Mouse (Mus musculus) lung, embryonic 16.5 days (tissue): ENCODE results near the gene Dzip1. TPM values are rescaled to one million over a fixed set of nuclear protein-coding genes. Genes with fewer than 3 reads are reported as not detected.

ENCODE experiments used
- ATAC-seq: fragments of 200-750 bp; cut with Nextera tagmentation; 2 replicates; pipeline ENCODE4 v1.8.0; 2017; ENCODE audit warnings: low read depth, mild to moderate bottlenecking, moderate library complexity
- H3K27ac ChIP-seq: fragments of 300-500 bp; sonication (generic); 2 replicates; pipeline ENCODE4 v1.5.1; 2014; ENCODE audit warnings: mild to moderate bottlenecking, control low read depth, low read length
- H3K27me3 ChIP-seq: fragments of 300-500 bp; sonication (generic); 2 replicates; pipeline ENCODE4 v1.6.1; 2014; ENCODE audit warnings: low read depth, low read length, mixed read lengths; ENCODE audit not compliant: control insufficient read depth, insufficient read depth
- H3K36me3 ChIP-seq: fragments of 300-500 bp; sonication (generic); 2 replicates; pipeline ENCODE4 v1.6.1; 2014; ENCODE audit warnings: low read length; ENCODE audit not compliant: control insufficient read depth, insufficient read depth
- H3K4me1 ChIP-seq: fragments of 300-500 bp; sonication (generic); replicated peaks from 2 replicates; pipeline ENCODE4 v1.6.1; 2014; ENCODE audit warnings: low read length, mixed read lengths; ENCODE audit not compliant: control insufficient read depth, insufficient read depth
- H3K4me2 ChIP-seq: fragments of 300-500 bp; sonication (generic); 2 replicates; pipeline ENCODE4 v1.6.1; 2014; ENCODE audit warnings: low read depth, low read length, control low read depth
- H3K4me3 ChIP-seq: fragments of 300-500 bp; sonication (generic); 2 replicates; pipeline ENCODE4 v1.5.1; 2014; ENCODE audit warnings: mild to moderate bottlenecking, low read length, control low read depth
- H3K9ac ChIP-seq: fragments of 300-500 bp; sonication (generic); 2 replicates; pipeline ENCODE4 v1.6.1; 2014; ENCODE audit warnings: low read length, control low read depth
- H3K9me3 ChIP-seq: fragments of 300-500 bp; sonication (generic); 2 replicates; pipeline ENCODE4 v1.6.1; 2016; ENCODE audit warnings: low read length; ENCODE audit not compliant: control insufficient read depth
- WGBS: fragments of 180-500 bp; shearing (Covaris S2); extraction: QIAGEN DNeasy Blood & Tissue Kit; methylation state at CpG from one replicate; pipeline ENCODE4 v1.1.7; 2014; 5-methylcytosine and 5-hydroxymethylcytosine counted together
- polyA plus RNA-seq: library from polyadenylated mRNA; unstranded; fragments of >200 nt; fragmentation: Nextera tagmentation; extraction: Ambion mirVana; gene quantifications from 2 replicates; pipeline ENCODE4 v1.2.1, GENCODE M21; 2015

Dzip1 gene
- polyA plus RNA-seq, 1 experiment from 2014 or later, result 13.1 TPM

DNA sequence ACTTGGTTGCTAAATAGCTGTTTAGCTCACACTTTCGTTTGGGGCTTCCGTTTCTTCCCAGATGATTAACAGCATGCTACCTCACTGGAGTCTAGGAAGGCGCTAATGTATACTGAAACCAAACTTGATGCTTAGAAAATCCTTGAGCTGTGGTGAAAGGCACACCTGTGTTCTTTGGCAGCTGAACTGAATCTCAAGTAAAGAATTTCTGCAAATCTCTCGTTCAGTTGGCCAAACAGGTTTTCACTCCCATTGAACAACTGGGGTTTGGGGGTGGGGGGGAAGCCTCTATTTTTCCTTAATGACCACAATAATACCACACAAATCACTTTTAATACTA, 74.6 kb downstream of the Dzip1 start:
- H3K4me2 ChIP-seq, result peak overlapping the region; percentile 42; the same call in 1 of the 2 replicates
- H3K4me3 ChIP-seq, result 0 out of 2 replicates have a peak overlapping the region, but pooled peaks have one; percentile 4
- no peaks in the 10 kb centered on the region for H3K27me3 ChIP-seq
- WGBS, result 43% methylated on average over 4 of the region's 4 CpGs
- H3K9me3 ChIP-seq, result no peaks in the 10 kb centered on the region
- no peak for ATAC-seq
- peaks cover 20% of the 10 kb centered on the region for H3K4me1 ChIP-seq
- H3K9ac ChIP-seq, result no peak overlapping the region; the same call in 1 of the 2 replicates
- H3K27ac ChIP-seq, result peak overlapping the region; percentile 91
- H3K36me3 ChIP-seq, result no peaks in the 10 kb centered on the region

DNA sequence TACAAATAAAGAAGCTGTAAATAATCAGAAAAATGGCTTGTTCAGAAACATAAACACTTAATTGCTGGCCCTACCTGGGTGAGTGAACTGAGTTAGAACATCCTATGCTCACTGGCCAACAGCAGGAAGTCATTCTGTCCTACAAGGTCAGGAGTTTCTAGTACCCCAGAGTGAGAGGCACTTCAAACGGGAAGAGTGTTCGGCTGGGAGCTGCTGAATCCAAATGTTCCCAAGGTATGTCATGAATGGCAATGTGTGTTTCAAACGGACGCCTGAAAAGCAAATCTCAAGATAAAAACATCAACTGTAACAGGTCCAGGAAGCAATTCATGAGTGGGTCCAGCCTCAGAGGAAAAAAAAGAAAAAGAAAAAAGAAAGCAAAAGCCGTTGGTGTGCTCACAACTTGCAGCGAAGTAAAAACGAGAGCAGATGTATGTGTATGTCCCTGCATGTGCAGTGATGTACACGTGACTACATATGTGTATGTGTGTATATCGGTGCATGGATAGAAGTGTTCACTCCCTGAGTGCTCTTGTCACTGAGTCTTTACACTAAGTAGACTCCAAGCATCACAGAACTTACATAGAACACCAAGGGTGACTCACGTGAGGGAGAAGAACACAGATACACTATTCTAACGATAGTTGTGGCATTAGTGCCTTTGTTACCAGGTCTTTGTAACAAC, 75.1 kb downstream of the Dzip1 start:
- no peaks in the 10 kb centered on the region for H3K36me3 ChIP-seq

GRCm38 (mm10) chr14:118848171-118848570, 77.1 kb downstream of the Dzip1 start:
- no peaks in the 10 kb centered on the region for H3K9me3 ChIP-seq
- no peaks in the 10 kb centered on the region for H3K36me3 ChIP-seq
- peaks cover 13% of the 10 kb centered on the region for H3K4me1 ChIP-seq
- peak; percentile 85 for ATAC-seq
- H3K4me3 ChIP-seq, result no peak overlapping the region
- WGBS, result 46% methylated on average over 7 of the region's 7 CpGs
- H3K4me2 ChIP-seq, result no peak overlapping the region
- H3K9ac ChIP-seq, result no peak overlapping the region
- H3K27me3 ChIP-seq, result no peaks in the 10 kb centered on the region
- peak overlapping the region; percentile 87 for H3K27ac ChIP-seq

More for the DNA sequence above, 75.1 kb downstream of the Dzip1 start:
- H3K4me3 ChIP-seq, result 0 out of 2 replicates have a peak overlapping the region, but pooled peaks have one; percentile 4
- H3K4me2 ChIP-seq, result peak overlapping the region; percentile 42
- no peak overlapping the region; the same call in 1 of the 2 replicates for H3K9ac ChIP-seq
- no peak for ATAC-seq
- no peaks in the 10 kb centered on the region for H3K27me3 ChIP-seq
- no peaks in the 10 kb centered on the region for H3K9me3 ChIP-seq
- peaks cover 15% of the 10 kb centered on the region for H3K4me1 ChIP-seq
- H3K27ac ChIP-seq, result peak overlapping the region; percentile 91
- 53% methylated on average over 11 of the region's 11 CpGs for whole genome bisulfite sequencing

- Histone ChIP-seq H3K4me1 (peaks cover 13% of the 10 kb centered on the region), H3K4me2 (no peak overlapping the region), H3K9me3 (no peaks in the 10 kb centered on the region), H3K9ac (no peak overlapping the region), H3K4me3 (no peak overlapping the region), H3K36me3 (no peaks in the 10 kb centered on the region), H3K27ac (peak overlapping the region; percentile 87; the same call in 1 of the 2 replicates), H3K27me3 (no peaks in the 10 kb centered on the region)
- WGBS, result 96% methylated on average over 10 of the region's 10 CpGs
- no peak for ATAC-seq
These were observed 78.4 kb downstream of the Dzip1 start for GRCm38 (mm10) chr14:118846834-118847233.

GRCm38 (mm10) chr14:118842353-118842752, 82.9 kb downstream of the Dzip1 start:
- no peaks in the 10 kb centered on the region for H3K27me3 ChIP-seq
- no peak for ATAC-seq
- no peak overlapping the region for H3K4me2 ChIP-seq
- WGBS, result 83% methylated on average over 3 of the region's 3 CpGs
- peaks cover 7% of the 10 kb centered on the region; the same call in 1 of the 2 replicates for H3K4me1 ChIP-seq
- H3K9me3 ChIP-seq, result no peaks in the 10 kb centered on the region
- H3K27ac ChIP-seq, result no peak overlapping the region
- no peaks in the 10 kb centered on the region for H3K36me3 ChIP-seq
- no peak overlapping the region for H3K4me3 ChIP-seq
- no peak overlapping the region for H3K9ac ChIP-seq

DNA sequence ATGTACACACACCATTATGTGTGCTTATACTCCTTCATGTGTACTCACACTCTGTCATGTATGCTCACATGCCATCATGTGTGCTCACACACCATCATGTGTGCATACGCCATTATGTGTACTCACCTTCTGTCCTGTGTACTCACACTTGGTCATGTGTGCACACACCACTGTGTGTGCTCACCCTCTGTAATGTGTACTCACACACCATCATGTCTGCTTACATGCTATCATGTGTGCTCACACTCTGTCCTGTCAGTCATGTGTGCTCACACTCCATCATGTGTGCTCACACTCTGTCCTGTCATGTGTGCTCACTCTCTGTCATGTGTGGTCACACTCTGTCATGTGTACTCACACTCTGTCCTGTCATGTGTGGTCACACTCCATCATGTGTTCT, 85.2 kb downstream of the Dzip1 start:
- H3K4me2 ChIP-seq, result no peak overlapping the region
- peaks cover 3% of the 10 kb centered on the region; the same call in 1 of the 2 replicates for H3K4me1 ChIP-seq
- H3K27me3 ChIP-seq, result no peaks in the 10 kb centered on the region
- ATAC-seq, result no peak
- H3K36me3 ChIP-seq, result no peaks in the 10 kb centered on the region
- H3K9ac ChIP-seq, result no peak overlapping the region
- no peak overlapping the region for H3K27ac ChIP-seq
- 97% methylated on average over 1 of the region's 1 CpGs for WGBS
- no peak overlapping the region for H3K4me3 ChIP-seq
- H3K9me3 ChIP-seq, result no peaks in the 10 kb centered on the region

GRCm38 (mm10) chr14:118839416-118839815, 85.8 kb downstream of the Dzip1 start:
- H3K36me3 ChIP-seq, result no peaks in the 10 kb centered on the region
- no peaks in the 10 kb centered on the region for H3K9me3 ChIP-seq
- H3K4me3 ChIP-seq, result no peak overlapping the region
- H3K27ac ChIP-seq, result 0 out of 2 replicates have a peak overlapping the region, but pooled peaks have one; percentile 19
- H3K4me1 ChIP-seq, result peaks cover 5% of the 10 kb centered on the region
- H3K27me3 ChIP-seq, result no peaks in the 10 kb centered on the region
- H3K4me2 ChIP-seq, result no peak overlapping the region
- ATAC-seq, result no peak
- 29% methylated on average over 5 of the region's 5 CpGs for WGBS
- no peak overlapping the region for H3K9ac ChIP-seq

DNA sequence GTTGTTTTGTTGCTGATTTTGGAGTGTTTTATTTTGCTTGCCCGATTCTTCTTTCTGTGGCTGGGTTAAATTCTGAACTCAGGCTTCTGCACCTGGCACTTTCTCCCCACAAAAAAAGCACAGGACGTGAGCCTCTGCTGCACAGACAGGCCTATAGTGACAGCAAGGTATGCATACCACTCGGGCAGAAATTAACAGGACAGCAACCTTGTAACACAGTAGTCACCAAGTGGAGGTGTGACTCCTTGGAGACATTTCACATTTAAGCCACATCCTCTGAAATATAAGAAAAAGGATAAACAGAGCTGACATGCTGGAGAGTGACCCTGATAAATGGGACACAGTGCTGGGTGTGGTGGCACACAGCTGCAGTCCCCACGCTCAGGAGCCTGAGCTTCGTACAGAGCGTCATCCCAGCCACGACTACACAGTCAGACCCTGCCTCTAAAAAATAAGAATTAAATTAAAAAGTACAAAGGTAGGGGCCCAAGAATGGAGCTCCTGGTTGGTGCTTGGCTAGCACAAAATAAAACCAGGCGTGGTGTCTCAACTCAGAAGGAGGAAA, 86.6 kb downstream of the Dzip1 start:
- H3K27me3 ChIP-seq, result no peaks in the 10 kb centered on the region
- peak overlapping the region; percentile 24; the same call in 1 of the 2 replicates for H3K27ac ChIP-seq
- H3K36me3 ChIP-seq, result no peaks in the 10 kb centered on the region
- H3K9ac ChIP-seq, result no peak overlapping the region
- H3K4me3 ChIP-seq, result no peak overlapping the region
- ATAC-seq, result no peak
- H3K9me3 ChIP-seq, result no peaks in the 10 kb centered on the region
- H3K4me2 ChIP-seq, result no peak overlapping the region
- peaks cover 5% of the 10 kb centered on the region for H3K4me1 ChIP-seq
- 35% methylated on average over 8 of the region's 8 CpGs for WGBS

DNA sequence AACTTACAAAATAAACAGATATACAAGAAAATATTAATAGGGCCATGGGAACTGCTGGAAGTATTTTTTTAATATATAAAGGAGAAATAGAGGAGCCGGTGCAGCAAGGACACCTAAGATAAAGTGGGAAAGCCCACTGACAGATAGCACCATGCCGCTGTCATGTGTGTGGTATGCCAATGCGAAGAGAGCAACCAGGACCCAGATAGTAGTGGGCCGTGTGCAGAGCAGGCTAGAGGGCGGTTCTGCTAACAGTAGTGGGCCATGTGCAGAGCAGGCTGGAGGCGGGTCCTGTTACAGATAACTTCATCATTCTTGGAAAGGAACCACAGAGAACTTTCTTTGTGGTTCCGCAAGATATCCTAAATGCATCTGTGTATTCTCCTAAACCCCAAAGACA, 88.5 kb downstream of the Dzip1 start:
- peaks cover 5% of the 10 kb centered on the region for H3K4me1 ChIP-seq
- no peak overlapping the region; the same call in 1 of the 2 replicates for H3K27ac ChIP-seq
- ATAC-seq, result no peak
- H3K4me2 ChIP-seq, result no peak overlapping the region
- H3K36me3 ChIP-seq, result no peaks in the 10 kb centered on the region
- no peak overlapping the region for H3K9ac ChIP-seq
- H3K4me3 ChIP-seq, result no peak overlapping the region
- H3K27me3 ChIP-seq, result no peaks in the 10 kb centered on the region
- 77% methylated on average over 7 of the region's 7 CpGs for WGBS
- no peaks in the 10 kb centered on the region for H3K9me3 ChIP-seq
